In genomic region chr12:113186326-113187010, GRCm38 (mm10) we compare ENCODE assay signal across 8 mouse cellular contexts. TPM values are rescaled to one million over a fixed set of nuclear protein-coding genes. Genes with fewer than 3 reads are reported as not detected.
DNase-seq lines count a peak whose midpoint lies in the region; ATAC-seq and TF ChIP-seq lines count a peak whose summit lies in the region.

No protein-coding gene starts in this region.

- no peak for DNase-seq in liver, embryonic 11.5 days (ENCODE audit: low spot score)
- DNase-seq in liver = no peak
- peak; percentile 59 to 69 for DNase-seq in cerebellum, postnatal 10 days
- DNase-seq in hindbrain, embryonic 14.5 days (ENCODE audit: low spot score) = no peak
- DNase-seq in midbrain, postnatal 0 days (ENCODE audit: low spot score) = no peak
- no peak for DNase-seq in B cell, adult 2 months
- no peak for DNase-seq in frontal cortex, postnatal 10 days (ENCODE audit: low spot score in 2 of 2)

- H3K9ac ChIP-seq in liver, embryonic 11.5 days (ENCODE audit: low read depth, low read length) = no peak overlapping the region; the same call in 1 of the 2 replicates
- H3K9ac ChIP-seq in hindbrain, embryonic 14.5 days = peak overlapping the region; percentile 88
- peak overlapping the region; percentile 88 for H3K9ac ChIP-seq in midbrain, postnatal 0 days (replicated peaks; ENCODE audit: low read length, poor library complexity, severe bottlenecking)

- TF ChIP-seq CTCF in midbrain, postnatal 0 days (IDR thresholded peaks at IDR 0.05) = no peak

- no peaks in the 10 kb centered on the region for H3K36me3 ChIP-seq in liver, embryonic 11.5 days (ENCODE audit: control insufficient read depth, insufficient read depth, low read length)
- H3K36me3 ChIP-seq in hindbrain, embryonic 14.5 days (replicated peaks; ENCODE audit: control insufficient read depth, insufficient read depth) = peaks cover 34% of the 10 kb centered on the region
- peaks cover 30% of the 10 kb centered on the region for H3K36me3 ChIP-seq in midbrain, postnatal 0 days (ENCODE audit: insufficient read depth, low read length)

- H3K4me1 ChIP-seq in liver, embryonic 11.5 days (replicated peaks; ENCODE audit: control insufficient read depth, insufficient read depth, low read length) = no peaks in the 10 kb centered on the region; the same call in none of the 2 replicates
- peaks cover 18% of the 10 kb centered on the region for H3K4me1 ChIP-seq in hindbrain, embryonic 14.5 days (replicated peaks; ENCODE audit: control insufficient read depth, insufficient read depth, low read length)
- H3K4me1 ChIP-seq in midbrain, postnatal 0 days (ENCODE audit: insufficient read depth, low read length) = peaks cover 11% of the 10 kb centered on the region

- H3K27ac ChIP-seq in liver, embryonic 11.5 days (ENCODE audit: low read depth, low read length) = no peak overlapping the region
- peak overlapping the region; percentile 66; the same call in 1 of the 2 replicates for H3K27ac ChIP-seq in hindbrain, embryonic 14.5 days
- peak overlapping the region; percentile 77 for H3K27ac ChIP-seq in midbrain, postnatal 0 days (ENCODE audit: low read depth, low read length)

- H3K27me3 ChIP-seq in liver, embryonic 11.5 days (replicated peaks; ENCODE audit: control insufficient read depth, insufficient read depth, low read length) = peaks cover 57% of the 10 kb centered on the region
- no peaks in the 10 kb centered on the region for H3K27me3 ChIP-seq in hindbrain, embryonic 14.5 days (ENCODE audit: control insufficient read depth, insufficient read depth, low read length)
- no peaks in the 10 kb centered on the region for H3K27me3 ChIP-seq in midbrain, postnatal 0 days (ENCODE audit: insufficient read depth, low read length)

- peak overlapping the region; percentile 57 for H3K4me2 ChIP-seq in liver, embryonic 11.5 days
- peak overlapping the region; percentile 59 for H3K4me2 ChIP-seq in hindbrain, embryonic 14.5 days (replicated peaks)
- peak overlapping the region; percentile 95 for H3K4me2 ChIP-seq in midbrain, postnatal 0 days (ENCODE audit: low read depth, low read length, poor library complexity, severe bottlenecking)

- 46% methylated on average over 12 of the region's 12 CpGs for WGBS in liver, embryonic 11.5 days
- 33% methylated on average over 12 of the region's 12 CpGs for WGBS in hindbrain, embryonic 14.5 days
- 41% methylated on average over 12 of the region's 12 CpGs for WGBS in midbrain, postnatal 0 days

- peak overlapping the region; percentile 52 for H3K4me3 ChIP-seq in liver, embryonic 11.5 days (ENCODE audit: low read depth, low read length)
- H3K4me3 ChIP-seq in hindbrain, embryonic 14.5 days (replicated peaks; ENCODE audit: low read length) = peak overlapping the region; percentile 75
- H3K4me3 ChIP-seq in midbrain, postnatal 0 days (ENCODE audit: low read depth, low read length) = peak overlapping the region; percentile 69

- ATAC-seq in liver, embryonic 11.5 days (replicated peaks; ENCODE audit: low FRiP score) = no peak
- peak; percentile 9; the same call in 1 of the 2 replicates for ATAC-seq in hindbrain, embryonic 14.5 days (ENCODE audit: low FRiP score)
- ATAC-seq in midbrain, postnatal 0 days (ENCODE audit: low FRiP score) = 0 out of 2 replicates have a peak, but pooled peaks have one; percentile 4
- no peak for ATAC-seq in megakaryocyte-erythroid progenitor cell, adult 5-6 weeks (replicated peaks; ENCODE audit: low FRiP score, low TSS enrichment, poor library complexity, severe bottlenecking)

- no peaks in the 10 kb centered on the region for H3K9me3 ChIP-seq in liver, embryonic 11.5 days (ENCODE audit: control insufficient read depth, low read length)
- H3K9me3 ChIP-seq in hindbrain, embryonic 14.5 days (ENCODE audit: control insufficient read depth, low read length) = peaks cover 3% of the 10 kb centered on the region; the same call in 1 of the 2 replicates
- no peaks in the 10 kb centered on the region for H3K9me3 ChIP-seq in midbrain, postnatal 0 days (ENCODE audit: low read length)

RNA-seq across cellular contexts. Expression of gene Tmem121, which starts 0.7 kb away (rescaled TPM):
- 1.1 and 2.0 TPM in 2 replicates for polyA plus RNA-seq in liver, embryonic 11.5 days (2014; fragmentation: Nextera tagmentation; extraction: Ambion mirVana)
- 28.0 and 33.4 TPM in 2 replicates for polyA plus RNA-seq in hindbrain, embryonic 14.5 days (2014; fragmentation: Nextera tagmentation; extraction: Ambion mirVana)
- 80.8 and 89.1 TPM in 2 replicates for total RNA-seq in midbrain, postnatal 0 days (2014; rRNA removed)
- 63.6 and 67.5 TPM in 2 replicates for polyA plus RNA-seq in midbrain, postnatal 0 days (2015; fragmentation: Nextera tagmentation; extraction: Ambion mirVana)
- total RNA-seq in megakaryocyte-erythroid progenitor cell, adult 5-6 weeks (2014; fragmentation: Nextera tagmentation) = 0.22 and 0.74 TPM in 2 replicates
- total RNA-seq in megakaryocyte-erythroid progenitor cell, adult 5-6 weeks (2017) = not detected in 2 replicates

RNA-seq across cellular contexts. Expression of gene Tedc1, which starts 30.2 kb away (rescaled TPM):
- polyA plus RNA-seq in liver, embryonic 11.5 days (2014; fragmentation: Nextera tagmentation; extraction: Ambion mirVana) = 23.5 and 24.2 TPM in 2 replicates
- 10.2 and 14.4 TPM in 2 replicates for polyA plus RNA-seq in hindbrain, embryonic 14.5 days (2014; fragmentation: Nextera tagmentation; extraction: Ambion mirVana)
- total RNA-seq in midbrain, postnatal 0 days (2014; rRNA removed) = 4.3 and 17.0 TPM in 2 replicates
- 8.8 and 8.9 TPM in 2 replicates for polyA plus RNA-seq in midbrain, postnatal 0 days (2015; fragmentation: Nextera tagmentation; extraction: Ambion mirVana)
- 13.5 and 29.1 TPM in 2 replicates for total RNA-seq in megakaryocyte-erythroid progenitor cell, adult 5-6 weeks (2014; fragmentation: Nextera tagmentation)
- total RNA-seq in megakaryocyte-erythroid progenitor cell, adult 5-6 weeks (2017) = 10.7 and 15.7 TPM in 2 replicates

RNA-seq across cellular contexts. Expression of gene Crip1, which starts 40.4 kb away (rescaled TPM):
- 148 and 150 TPM in 2 replicates for polyA plus RNA-seq in liver, embryonic 11.5 days (2014; fragmentation: Nextera tagmentation; extraction: Ambion mirVana)
- 30.5 and 34.4 TPM in 2 replicates for polyA plus RNA-seq in hindbrain, embryonic 14.5 days (2014; fragmentation: Nextera tagmentation; extraction: Ambion mirVana)
- total RNA-seq in midbrain, postnatal 0 days (2014; rRNA removed) = 2.5 and 3.9 TPM in 2 replicates
- polyA plus RNA-seq in midbrain, postnatal 0 days (2015; fragmentation: Nextera tagmentation; extraction: Ambion mirVana) = 25.0 and 26.0 TPM in 2 replicates
- 248 and 286 TPM in 2 replicates for total RNA-seq in megakaryocyte-erythroid progenitor cell, adult 5-6 weeks (2014; fragmentation: Nextera tagmentation)
- 191 and 258 TPM in 2 replicates for total RNA-seq in megakaryocyte-erythroid progenitor cell, adult 5-6 weeks (2017)

RNA-seq across cellular contexts. Expression of gene Crip2, which starts 46.4 kb away (rescaled TPM):
- polyA plus RNA-seq in liver, embryonic 11.5 days (2014; fragmentation: Nextera tagmentation; extraction: Ambion mirVana) = 80.6 and 86.9 TPM in 2 replicates
- 280 and 288 TPM in 2 replicates for polyA plus RNA-seq in hindbrain, embryonic 14.5 days (2014; fragmentation: Nextera tagmentation; extraction: Ambion mirVana)
- total RNA-seq in midbrain, postnatal 0 days (2014; rRNA removed) = 147 and 185 TPM in 2 replicates
- 317 and 336 TPM in 2 replicates for polyA plus RNA-seq in midbrain, postnatal 0 days (2015; fragmentation: Nextera tagmentation; extraction: Ambion mirVana)
- total RNA-seq in megakaryocyte-erythroid progenitor cell, adult 5-6 weeks (2014; fragmentation: Nextera tagmentation) = 26.1 and 45.9 TPM in 2 replicates
- 11.6 and 18.2 TPM in 2 replicates for total RNA-seq in megakaryocyte-erythroid progenitor cell, adult 5-6 weeks (2017)

Comparison
In these comparisons a context has a peak if more than half of its experiments do, and no peak if none do; other contexts are left out.
1. ATAC-seq: peak in hindbrain, embryonic 14.5 days (single experiment) and midbrain, postnatal 0 days (single experiment); none in liver, embryonic 11.5 days (single experiment) and megakaryocyte-erythroid progenitor cell, adult 5-6 weeks (single experiment).
2. DNase-seq: peak in cerebellum, postnatal 10 days (2 of 2); none in liver, embryonic 11.5 days (single experiment), liver (single experiment), hindbrain, embryonic 14.5 days (single experiment), midbrain, postnatal 0 days (single experiment), B cell, adult 2 months (0 of 2) and frontal cortex, postnatal 10 days (0 of 2).
3. Peak in every context shown above with its lines, with median percentiles within 50 percentile points of each other: H3K4me2 ChIP-seq and H3K4me3 ChIP-seq.